Mouse (Mus musculus): ENCODE measurements around the gene Sos1.
A peak's percentile ranks its signal among the peaks of the same experiment; 100 is the strongest.
"Not testable (repeated sequence)": the region's sequence is repeated elsewhere in the genome, so short reads cannot be mapped to it uniquely, and the experiment has no call there.

Gene Sos1

GRCm38 (mm10) chr17:80492811-80493210 lies 12.6 kb upstream of the Sos1 start:
- no peak for DNase-seq

- no peak for DNase-seq
Measured at GRCm38 (mm10) chr17:80492274-80492673, 12.0 kb upstream of the Sos1 start.

DNA sequence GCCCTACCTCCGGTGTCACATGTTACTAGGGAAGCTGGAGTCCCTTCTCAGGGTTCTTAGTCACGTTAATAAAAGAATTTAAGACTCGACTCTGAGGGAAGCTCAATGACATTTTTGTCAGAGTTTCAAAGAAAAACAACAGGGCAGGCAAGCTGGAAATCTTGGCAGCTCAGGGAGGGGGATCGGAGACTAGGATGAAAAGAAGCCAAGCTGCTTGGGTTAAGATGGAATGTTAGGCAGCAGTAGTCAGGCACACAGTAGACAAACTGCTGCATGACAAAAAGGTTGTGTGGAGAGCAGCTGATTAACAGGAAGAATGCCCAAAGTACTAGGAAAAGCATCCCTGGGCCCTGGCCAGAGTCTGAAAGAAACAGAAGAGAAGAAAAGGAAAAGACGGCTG lies 9.9 kb upstream of the Sos1 start:
- no peak for DNase-seq

- no peak for DNase-seq
Measured at GRCm38 (mm10) chr17:80488918-80489317, 8.7 kb upstream of the Sos1 start.

- DNase-seq = no peak
Measured at GRCm38 (mm10) chr17:80485160-80485559, 4.9 kb upstream of the Sos1 start.

DNA sequence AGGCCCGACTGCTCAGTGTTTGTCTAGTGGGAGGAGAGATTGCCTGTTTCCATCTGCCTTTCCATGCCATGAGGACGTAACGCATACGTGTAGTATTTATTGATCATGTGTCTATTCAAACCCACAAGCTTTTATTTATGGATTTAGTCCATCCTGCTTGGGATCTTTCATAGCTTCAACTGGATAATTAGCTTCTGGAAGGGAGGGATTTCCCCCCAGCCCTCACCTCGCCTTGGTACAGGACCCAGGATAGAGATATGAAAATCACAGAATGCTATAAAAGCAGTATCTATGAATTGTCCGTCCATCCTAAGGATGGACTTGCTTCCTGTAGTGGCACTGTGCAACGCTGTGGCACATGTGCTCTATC lies 587 bp upstream of the Sos1 start:
- DNase-seq = no peak

- peak; percentile 70 for DNase-seq
Measured at GRCm38 (mm10) chr17:80479295-80480030, 790 bp downstream of the Sos1 start.

DNA sequence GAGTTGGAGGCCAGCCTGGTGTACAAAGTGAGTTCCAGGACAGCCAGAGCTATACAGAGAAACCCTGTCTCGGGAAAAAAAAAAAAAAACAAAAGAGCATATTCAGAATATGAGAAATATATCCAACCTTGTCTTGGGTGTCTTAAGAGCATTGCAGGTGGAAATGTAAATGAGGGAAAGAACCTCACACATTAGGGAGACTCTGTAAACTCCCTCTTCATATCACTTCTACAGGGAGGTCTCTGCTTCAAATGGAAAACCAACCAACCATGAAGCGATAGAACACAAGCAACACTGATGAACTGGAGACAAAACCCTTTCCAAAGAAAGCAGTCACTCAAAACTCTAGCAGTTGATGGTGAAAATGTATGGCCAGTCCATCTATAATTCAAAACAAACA lies 2.6 kb downstream of the Sos1 start:
- no peak for DNase-seq

DNA sequence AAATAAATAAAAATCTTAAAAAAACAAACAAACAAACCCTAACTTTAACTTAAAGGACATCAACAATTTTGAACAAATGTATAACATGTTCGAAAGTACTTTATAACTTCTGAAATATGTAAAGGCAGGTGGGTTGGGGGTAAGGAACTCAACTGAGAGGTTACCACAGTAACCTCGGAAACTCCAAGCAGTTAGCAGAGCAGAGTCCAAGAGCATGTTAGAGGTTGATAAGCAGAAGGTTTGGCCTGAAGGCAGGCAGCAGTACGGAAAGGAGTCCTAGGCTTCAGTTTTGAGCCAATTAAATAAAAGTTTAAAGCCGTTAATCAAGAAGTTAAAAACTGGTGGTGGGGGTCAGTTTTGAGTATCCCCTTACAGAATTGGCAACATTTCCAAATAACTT lies 3.8 kb downstream of the Sos1 start:
- no peak for DNase-seq

GRCm38 (mm10) chr17:80471056-80471802 lies 9.0 kb downstream of the Sos1 start:
- DNase-seq = peak; percentile 33 to 51

DNA sequence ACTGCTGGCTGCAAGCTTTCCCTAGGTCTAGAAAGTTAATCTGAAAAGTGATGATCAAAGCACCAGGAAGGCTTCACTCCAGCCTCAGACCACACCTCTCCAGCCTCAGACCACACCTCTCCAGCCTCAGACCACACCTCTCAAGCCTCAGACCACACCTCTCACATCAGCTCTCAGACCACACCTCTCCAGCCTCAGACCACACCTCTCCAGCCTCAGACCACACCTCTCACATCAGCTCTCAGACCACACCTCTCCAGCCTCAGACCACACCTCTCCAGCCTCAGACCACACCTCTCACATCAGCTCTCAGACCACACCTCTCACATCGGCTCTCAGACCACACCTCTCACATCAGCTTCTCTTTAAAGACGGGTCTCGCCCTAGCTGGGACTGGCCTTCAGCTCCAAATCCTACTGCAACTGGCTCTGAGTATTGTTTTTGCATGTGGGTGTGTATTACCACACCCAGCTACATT lies 11.8 kb downstream of the Sos1 start:
- not testable (repeated sequence) for DNase-seq

DNA sequence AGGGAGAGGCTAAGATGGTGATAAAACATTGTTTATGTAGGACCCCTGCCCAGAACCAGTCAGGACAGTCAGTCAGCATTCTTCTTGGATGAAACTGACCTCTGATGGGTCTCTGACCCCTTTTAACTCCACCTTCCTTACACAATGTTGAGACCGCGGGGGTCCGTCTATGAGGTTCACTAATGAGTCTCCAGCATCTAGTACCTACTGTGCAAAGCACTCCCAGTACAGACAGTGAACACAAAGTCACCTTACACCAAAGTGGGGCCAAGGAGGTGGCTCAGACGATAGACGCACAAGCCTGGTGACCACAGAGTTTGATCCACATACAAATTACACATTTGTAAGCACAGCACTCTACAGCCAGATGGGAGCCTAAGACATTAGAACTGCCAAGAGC lies 20.0 kb downstream of the Sos1 start:
- DNase-seq = no peak

DNA sequence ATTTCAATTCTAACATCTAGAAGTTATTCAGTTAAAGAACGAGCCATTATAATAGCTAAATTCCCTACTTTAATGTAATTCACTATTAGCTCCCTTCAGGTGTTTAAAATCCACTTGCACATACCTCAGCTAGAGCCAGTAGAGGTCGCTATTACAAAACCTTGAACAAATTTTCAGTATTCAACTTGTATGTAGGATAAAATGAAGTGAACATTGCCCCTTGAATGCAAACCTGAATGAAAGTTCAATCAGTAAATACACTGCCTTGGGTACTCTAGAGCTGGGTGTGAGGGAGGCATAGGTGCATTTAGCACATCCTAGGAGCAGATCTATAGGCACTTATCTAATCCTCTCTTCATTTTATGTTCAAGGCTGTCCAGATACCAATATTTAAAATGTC lies 24.6 kb downstream of the Sos1 start:
- peak; percentile 48 to 78 for DNase-seq

GRCm38 (mm10) chr17:80450426-80451030 lies 29.7 kb downstream of the Sos1 start:
- no peak for DNase-seq

DNA sequence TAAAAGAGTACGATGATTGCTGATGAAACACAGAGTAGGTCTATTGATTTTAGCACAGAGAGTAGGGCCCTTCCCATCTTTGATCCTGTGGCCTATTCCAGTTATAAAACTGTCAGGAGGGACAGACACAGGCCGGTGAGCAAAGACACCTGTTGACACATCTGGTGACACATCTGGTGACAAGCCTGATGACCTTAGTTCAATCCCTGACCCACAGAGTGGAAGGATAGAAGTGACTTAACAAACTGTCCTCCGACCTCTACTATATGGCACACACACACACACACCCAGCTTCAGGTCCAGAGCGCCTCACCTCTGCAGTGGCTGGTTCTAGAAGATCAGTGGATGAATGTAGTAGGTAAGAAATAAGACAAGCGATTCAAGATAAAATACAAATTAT lies 33.8 kb downstream of the Sos1 start:
- no peak for DNase-seq

- DNase-seq = no peak
Measured at GRCm38 (mm10) chr17:80445433-80445832, 34.8 kb downstream of the Sos1 start.

DNA sequence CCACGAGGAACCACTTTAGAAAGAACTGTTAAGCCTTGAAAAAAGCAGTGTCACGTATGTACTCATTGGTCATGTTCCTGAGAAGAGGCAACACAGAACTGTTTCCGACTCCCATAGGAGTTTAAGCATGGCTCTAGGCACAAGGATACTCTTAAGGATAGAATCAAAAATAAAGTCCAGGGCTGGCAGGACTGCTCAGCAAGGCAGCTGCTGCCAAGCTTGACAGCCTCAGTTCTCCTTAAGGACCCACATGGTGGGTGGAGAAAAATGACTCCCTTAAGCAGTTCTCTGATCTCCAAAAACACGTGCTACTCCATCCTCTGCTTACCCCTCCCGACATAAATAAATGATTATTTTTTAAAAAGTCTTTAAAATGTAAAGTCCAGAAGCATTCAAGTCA lies 44.6 kb downstream of the Sos1 start:
- DNase-seq = no peak

DNA sequence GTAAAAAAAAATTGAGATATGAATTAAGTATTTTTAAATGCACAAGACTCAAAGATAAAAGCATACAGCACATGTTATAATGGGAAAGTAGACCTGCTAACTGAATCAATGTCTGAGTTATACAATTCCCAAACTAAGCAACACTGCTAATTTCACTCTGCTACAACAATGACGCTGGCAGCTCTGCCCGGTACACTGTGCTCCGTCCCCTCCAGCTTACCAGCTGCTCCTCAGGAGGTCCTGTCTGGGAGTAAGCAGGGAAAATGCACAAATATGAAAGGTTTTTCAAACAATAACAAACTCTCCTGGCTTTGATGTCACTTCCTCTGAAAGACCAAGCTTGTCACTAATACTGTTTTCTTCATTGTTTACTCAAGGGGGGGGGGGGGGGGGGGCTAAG lies 45.8 kb downstream of the Sos1 start:
- DNase-seq = no peak

GRCm38 (mm10) chr17:80431997-80432396 lies 48.3 kb downstream of the Sos1 start:
- no peak for DNase-seq

- no peak for DNase-seq
Measured at GRCm38 (mm10) chr17:80427966-80428365, 52.3 kb downstream of the Sos1 start.

GRCm38 (mm10) chr17:80426901-80427300 lies 53.4 kb downstream of the Sos1 start:
- DNase-seq = no peak

GRCm38 (mm10) chr17:80426171-80426570 lies 54.1 kb downstream of the Sos1 start:
- DNase-seq = no peak

DNA sequence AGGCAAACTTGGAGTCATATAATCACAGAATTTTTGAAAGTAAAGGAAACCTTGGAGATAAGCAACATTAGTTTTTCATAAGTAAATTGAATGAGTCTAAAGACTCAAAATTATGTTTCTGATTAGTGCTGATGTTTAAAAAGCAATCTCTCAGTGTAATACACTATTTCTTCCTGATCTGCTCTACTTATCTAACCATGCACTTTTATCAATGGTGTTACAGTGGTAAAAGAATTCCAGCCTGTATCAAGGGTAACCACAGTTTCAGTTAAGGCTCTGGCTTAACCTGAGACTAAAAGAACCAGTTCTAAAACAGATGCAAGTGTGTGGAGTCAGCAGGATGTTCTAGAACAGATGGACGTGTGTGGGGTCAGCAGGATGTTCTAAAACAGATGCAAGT lies 59.3 kb downstream of the Sos1 start:
- DNase-seq = no peak

All from cerebellum, postnatal 10 days (tissue).